Mouse (Mus musculus): Measurements from ENCODE around the gene Cdhr3.
"Not testable (repeated sequence)": the region's sequence is repeated elsewhere in the genome, so short reads cannot be mapped to it uniquely, and the experiment has no call there.

Gene Cdhr3

GRCm38 (mm10) chr12:33076309-33076708 is 16.4 kb downstream of the Cdhr3 start:
- no peak for DNase-seq (ENCODE audit: low read depth, low spot score)

- no peak for DNase-seq (ENCODE audit: low read depth, low spot score)
These were observed 20.6 kb downstream of the Cdhr3 start for GRCm38 (mm10) chr12:33071901-33072672.

- DNase-seq (ENCODE audit: low read depth, low spot score) = no peak
These were observed 23.7 kb downstream of the Cdhr3 start for GRCm38 (mm10) chr12:33068977-33069376.

- no peak for DNase-seq (ENCODE audit: low read depth, low spot score)
These were observed 26.3 kb downstream of the Cdhr3 start for GRCm38 (mm10) chr12:33066355-33066754.

GRCm38 (mm10) chr12:33065162-33065561 is 27.5 kb downstream of the Cdhr3 start:
- DNase-seq (ENCODE audit: low read depth, low spot score) = no peak

- no peak for DNase-seq (ENCODE audit: low read depth, low spot score)
These were observed 28.4 kb downstream of the Cdhr3 start for GRCm38 (mm10) chr12:33064266-33064665.

- no peak for DNase-seq (ENCODE audit: low read depth, low spot score)
These were observed 29.4 kb downstream of the Cdhr3 start for GRCm38 (mm10) chr12:33063250-33063649.

- DNase-seq (ENCODE audit: low read depth, low spot score) = not testable (repeated sequence)
These were observed 30.3 kb downstream of the Cdhr3 start for GRCm38 (mm10) chr12:33062379-33062778.

GRCm38 (mm10) chr12:33061651-33062050 is 31.0 kb downstream of the Cdhr3 start:
- DNase-seq (ENCODE audit: low read depth, low spot score) = no peak

GRCm38 (mm10) chr12:33057231-33058048 is 35.2 kb downstream of the Cdhr3 start:
- peak; percentile 78 for DNase-seq (ENCODE audit: low read depth, low spot score)

GRCm38 (mm10) chr12:33056574-33056973 is 36.1 kb downstream of the Cdhr3 start:
- DNase-seq (ENCODE audit: low read depth, low spot score) = no peak

- DNase-seq (ENCODE audit: low read depth, low spot score) = no peak
These were observed 36.6 kb downstream of the Cdhr3 start for GRCm38 (mm10) chr12:33056074-33056473.

GRCm38 (mm10) chr12:33053746-33054145 is 38.9 kb downstream of the Cdhr3 start:
- no peak for DNase-seq (ENCODE audit: low read depth, low spot score)

GRCm38 (mm10) chr12:33053311-33053710 is 39.4 kb downstream of the Cdhr3 start:
- no peak for DNase-seq (ENCODE audit: low read depth, low spot score)

GRCm38 (mm10) chr12:33048391-33048790 is 44.3 kb downstream of the Cdhr3 start:
- DNase-seq (ENCODE audit: low read depth, low spot score) = no peak

- DNase-seq (ENCODE audit: low read depth, low spot score) = no peak
These were observed 46.2 kb downstream of the Cdhr3 start for GRCm38 (mm10) chr12:33046434-33046833.

GRCm38 (mm10) chr12:33045533-33046361 is 46.9 kb downstream of the Cdhr3 start:
- DNase-seq (ENCODE audit: low read depth, low spot score) = no peak

- DNase-seq (ENCODE audit: low read depth, low spot score) = no peak
These were observed 51.2 kb downstream of the Cdhr3 start for GRCm38 (mm10) chr12:33041476-33041875.

GRCm38 (mm10) chr12:33040811-33041210 is 51.9 kb downstream of the Cdhr3 start:
- no peak for DNase-seq (ENCODE audit: low read depth, low spot score)

GRCm38 (mm10) chr12:33038676-33039075 is 54.0 kb downstream of the Cdhr3 start:
- DNase-seq (ENCODE audit: low read depth, low spot score) = no peak

GRCm38 (mm10) chr12:33035719-33036521 is 56.8 kb downstream of the Cdhr3 start:
- no peak for DNase-seq (ENCODE audit: low read depth, low spot score)

All from forelimb bud, embryonic 11.5 days (tissue).